Mouse (Mus musculus): ENCODE data around the gene Cyp4a12b. TPM values are rescaled to one million over a fixed set of nuclear protein-coding genes. Genes with fewer than 3 reads are reported as not detected.
"Not testable (repeated sequence)": the region's sequence is repeated elsewhere in the genome, so short reads cannot be mapped to it uniquely, and the experiment has no call there.

Cyp4a12b gene
- polyA plus RNA-seq (2016; fragmentation: Nextera tagmentation; extraction: Ambion mirVana): not detected in 2 replicates

DNA sequence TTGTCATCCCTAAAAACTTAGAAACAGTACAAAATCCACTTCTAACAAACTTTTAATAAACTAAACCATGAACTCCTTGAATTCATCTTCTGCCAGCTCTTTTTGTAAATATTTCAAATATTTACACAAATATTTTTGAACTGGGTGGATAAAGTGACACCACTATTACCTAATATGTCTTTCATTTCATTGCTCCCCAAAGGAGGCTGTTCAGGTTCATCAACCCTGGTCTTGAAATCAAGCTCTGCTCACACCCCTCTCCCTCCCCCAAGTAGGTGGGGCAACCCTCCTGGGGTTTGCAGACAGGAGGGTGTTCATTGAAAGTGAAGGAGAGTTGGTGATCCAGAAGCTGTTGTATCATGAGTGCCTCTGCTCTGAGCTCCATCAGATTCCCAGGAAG lies at the start of gene Cyp4a12b:
TSS of gene Cyp4a12b (plus strand) at position 301 of the 400 bp plus-strand sequence.
- not testable (repeated sequence) for H3K27ac ChIP-seq; H3K36me3 ChIP-seq; H3K27me3 ChIP-seq (ENCODE audit: insufficient read depth, poor library complexity, severe bottlenecking); H3K4me3 ChIP-seq; H3K9me3 ChIP-seq; H3K4me1 ChIP-seq (replicated peaks); DNase-seq (ENCODE audit: low spot score)

- H3K4me3 ChIP-seq; H3K4me1 ChIP-seq (replicated peaks); H3K36me3 ChIP-seq; H3K27ac ChIP-seq; H3K27me3 ChIP-seq (ENCODE audit: insufficient read depth, poor library complexity, severe bottlenecking); H3K9me3 ChIP-seq; DNase-seq (ENCODE audit: low spot score): not testable (repeated sequence)
- WGBS: 87% methylated on average over 3 of the region's 3 CpGs
These were observed 45.8 kb upstream of the Cyp4a12b start for GRCm38 (mm10) chr4:115365624-115366023.

- H3K4me1 ChIP-seq (replicated peaks); H3K27ac ChIP-seq; H3K27me3 ChIP-seq (ENCODE audit: insufficient read depth, poor library complexity, severe bottlenecking); H3K9me3 ChIP-seq; H3K4me3 ChIP-seq; DNase-seq (ENCODE audit: low spot score); H3K36me3 ChIP-seq: not testable (repeated sequence)
These were observed 43.4 kb upstream of the Cyp4a12b start for GRCm38 (mm10) chr4:115368067-115368466.

DNA sequence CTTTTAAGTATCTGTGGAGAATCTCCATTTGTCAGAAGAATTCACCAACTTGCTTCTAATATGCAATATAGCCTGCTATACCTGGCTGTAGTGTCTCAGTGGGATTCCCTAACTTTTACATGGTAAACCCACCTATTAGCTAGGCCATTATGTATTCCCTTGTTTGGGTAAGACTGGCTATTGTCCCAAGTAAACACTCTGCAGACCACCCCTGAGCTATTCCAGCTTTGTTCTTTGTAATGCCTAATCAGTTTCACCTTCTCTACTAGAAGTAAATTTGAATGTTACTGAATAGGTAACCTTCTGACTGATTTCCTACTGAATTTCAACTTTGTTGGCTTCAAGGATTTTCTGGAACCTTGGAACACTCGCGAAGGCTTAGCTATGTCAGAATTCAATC lies 15.2 kb upstream of the Cyp4a12b start:
- not testable (repeated sequence) for H3K9me3 ChIP-seq
- 77% methylated on average over 2 of the region's 2 CpGs for WGBS

DNA sequence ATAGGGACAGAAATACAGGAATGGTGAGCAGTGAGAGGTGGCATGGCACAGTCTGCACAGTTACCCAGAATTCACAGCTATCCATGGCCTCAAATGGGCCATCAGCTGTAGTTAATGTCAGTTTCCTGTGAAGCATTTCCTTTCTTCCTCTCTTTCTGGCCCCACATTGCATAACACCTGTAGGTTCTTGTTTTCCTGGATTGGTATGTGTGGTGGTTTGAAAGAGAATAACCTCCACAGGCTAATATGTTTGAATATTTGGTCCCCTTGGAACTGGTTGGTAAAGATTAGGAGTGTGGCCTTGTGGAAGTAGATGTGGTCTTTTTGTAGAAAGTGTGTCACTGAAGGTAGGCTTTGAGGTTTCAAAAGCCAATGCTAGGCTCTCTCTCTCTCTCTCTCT lies 14.5 kb upstream of the Cyp4a12b start:
- not testable (repeated sequence) for H3K36me3 ChIP-seq; H3K4me1 ChIP-seq (replicated peaks); DNase-seq (ENCODE audit: low spot score); H3K9me3 ChIP-seq; H3K4me3 ChIP-seq; H3K27ac ChIP-seq; H3K27me3 ChIP-seq (ENCODE audit: insufficient read depth, poor library complexity, severe bottlenecking)

More for the DNA sequence above, 15.2 kb upstream of the Cyp4a12b start:
- H3K27me3 ChIP-seq (ENCODE audit: insufficient read depth, poor library complexity, severe bottlenecking); H3K27ac ChIP-seq; H3K4me3 ChIP-seq; H3K4me1 ChIP-seq (replicated peaks); H3K36me3 ChIP-seq; DNase-seq (ENCODE audit: low spot score): not testable (repeated sequence)

DNA sequence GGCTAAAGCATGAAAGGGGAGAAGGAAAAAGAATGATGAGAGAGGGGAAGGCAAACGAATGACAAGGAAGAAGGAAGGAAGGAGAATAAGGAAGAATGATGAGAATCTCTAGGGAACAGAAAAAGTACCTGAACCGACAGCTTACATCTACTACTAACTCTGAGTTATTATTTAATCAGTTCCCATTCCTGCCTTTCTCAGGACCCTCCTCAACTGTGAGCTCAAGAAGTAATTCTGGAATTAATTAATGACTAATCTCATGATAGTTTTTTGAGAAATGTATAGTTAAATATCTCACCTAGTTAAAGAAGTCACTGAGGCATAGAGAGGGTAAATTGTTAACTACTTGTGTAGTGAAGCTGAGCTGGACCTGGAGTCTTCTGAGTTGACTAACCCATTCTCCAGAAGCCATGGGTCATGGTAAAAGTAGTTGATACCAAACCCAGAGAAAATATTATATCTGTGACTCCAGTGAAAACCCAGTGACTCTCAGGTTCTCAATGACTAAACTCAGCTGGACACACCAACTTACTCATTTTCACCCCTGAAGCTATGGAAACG lies 39.2 kb downstream of the Cyp4a12b start:
- WGBS: 67% methylated on average over 3 of the region's 3 CpGs
- no peaks in the 10 kb centered on the region for H3K36me3 ChIP-seq
- no peaks in the 10 kb centered on the region for H3K9me3 ChIP-seq
- H3K4me1 ChIP-seq (replicated peaks): no peaks in the 10 kb centered on the region
- no peak for DNase-seq (ENCODE audit: low spot score)
- no peaks in the 10 kb centered on the region for H3K27me3 ChIP-seq (ENCODE audit: insufficient read depth, poor library complexity, severe bottlenecking)
- H3K27ac ChIP-seq: no peak overlapping the region
- H3K4me3 ChIP-seq: no peak overlapping the region

DNA sequence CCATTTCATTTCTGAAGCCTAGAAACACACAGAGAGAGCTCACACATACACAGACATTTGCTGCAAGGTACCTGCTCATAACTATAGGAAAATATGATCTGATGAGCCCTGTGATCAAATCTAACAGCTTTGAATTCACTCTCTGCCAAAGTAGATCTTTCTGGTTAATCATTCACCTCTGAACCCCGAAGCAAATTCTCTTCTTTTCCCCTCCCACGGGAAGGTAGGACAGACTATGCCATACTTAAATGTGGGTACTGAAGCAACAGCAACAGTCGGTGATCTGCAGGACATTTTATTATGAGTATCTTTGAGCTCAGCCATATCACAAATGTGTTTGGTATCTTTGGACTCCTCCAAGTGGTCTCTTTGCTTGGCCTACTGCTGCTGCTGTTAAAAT lies 40.9 kb downstream of the Cyp4a12b start, which contains the start of gene Cyp4a30b:
TSS of gene Cyp4a30b (plus strand) at position 301 of the 400 bp plus-strand sequence.
- Histone ChIP-seq H3K36me3 (no peaks in the 10 kb centered on the region), H3K27me3 (ENCODE audit: insufficient read depth, poor library complexity, severe bottlenecking) (no peaks in the 10 kb centered on the region), H3K9me3 (no peaks in the 10 kb centered on the region), H3K4me1 (replicated peaks) (no peaks in the 10 kb centered on the region), H3K4me3 (no peak within 1 kb of the TSS), H3K27ac (no peak within 1 kb of the TSS)
- no peak for DNase-seq (ENCODE audit: low spot score)
- 89% methylated on average over 3 of the region's 3 CpGs for WGBS

DNA sequence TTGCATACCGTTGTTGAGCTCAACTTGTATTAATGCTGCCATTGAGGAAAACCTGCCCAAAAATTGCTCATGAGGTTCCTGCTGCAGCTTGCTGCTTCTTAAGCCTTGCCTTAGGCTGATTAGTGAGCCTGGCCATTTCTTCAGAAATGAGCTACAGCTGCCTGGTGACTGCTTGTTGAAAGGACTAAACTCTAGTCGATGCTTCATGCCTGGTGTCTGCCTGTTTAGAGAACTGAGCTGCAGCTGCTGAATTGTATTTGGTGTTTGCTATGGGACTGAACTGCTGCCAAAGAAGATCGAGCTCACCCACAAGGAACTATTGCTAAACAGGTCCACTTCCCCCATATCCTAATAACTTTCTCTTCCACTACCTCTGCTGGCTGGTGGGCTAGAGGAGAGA lies 62.2 kb downstream of the Cyp4a12b start:
- not testable (repeated sequence) for H3K27me3 ChIP-seq (ENCODE audit: insufficient read depth, poor library complexity, severe bottlenecking); H3K27ac ChIP-seq; H3K4me3 ChIP-seq; H3K9me3 ChIP-seq; H3K4me1 ChIP-seq (replicated peaks); DNase-seq (ENCODE audit: low spot score); H3K36me3 ChIP-seq
- WGBS: 83% methylated on average over 3 of the region's 3 CpGs

- H3K36me3 ChIP-seq; H3K9me3 ChIP-seq; H3K4me3 ChIP-seq; DNase-seq (ENCODE audit: low spot score); H3K27ac ChIP-seq; H3K4me1 ChIP-seq (replicated peaks); H3K27me3 ChIP-seq (ENCODE audit: insufficient read depth, poor library complexity, severe bottlenecking): not testable (repeated sequence)
These were observed 64.6 kb downstream of the Cyp4a12b start for GRCm38 (mm10) chr4:115476051-115476450.

DNA sequence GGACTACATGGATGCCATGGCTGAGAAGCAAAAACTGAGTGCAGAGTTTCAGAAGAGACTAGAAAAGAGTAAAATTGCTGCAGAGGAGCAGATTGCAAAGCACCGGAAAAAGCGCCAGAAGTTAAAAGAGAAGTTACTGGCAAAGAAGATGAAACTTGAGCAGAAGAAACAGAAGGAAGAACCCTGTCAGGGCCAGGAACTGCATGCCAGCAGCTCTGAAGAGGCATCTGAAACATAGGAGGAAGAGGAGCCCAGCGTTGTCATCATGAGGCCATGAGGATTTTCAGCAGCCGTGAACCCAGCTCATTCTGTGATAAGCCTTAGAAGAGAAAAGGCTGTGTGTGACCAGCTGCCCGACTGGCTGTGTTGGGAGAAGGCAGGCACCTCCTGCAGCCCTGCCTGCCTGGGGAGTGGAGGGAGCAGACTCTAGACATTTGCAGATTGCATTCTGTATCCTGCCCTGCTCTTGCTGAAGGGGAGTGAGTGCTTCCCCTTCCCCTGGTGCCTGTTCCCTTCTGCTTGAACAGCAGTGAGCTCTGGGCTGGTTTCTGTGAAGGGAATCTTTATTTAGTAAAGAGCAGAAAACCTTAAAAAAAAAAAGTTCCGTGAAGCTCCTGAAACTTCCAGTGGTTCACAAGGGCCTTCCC lies 69.7 kb downstream of the Cyp4a12b start:
- no peaks in the 10 kb centered on the region for H3K9me3 ChIP-seq
- WGBS: 76% methylated on average over 6 of the region's 6 CpGs
- no peaks in the 10 kb centered on the region for H3K4me1 ChIP-seq (replicated peaks)
- no peak for DNase-seq (ENCODE audit: low spot score)
- no peak overlapping the region for H3K27ac ChIP-seq
- no peak overlapping the region for H3K4me3 ChIP-seq
- no peaks in the 10 kb centered on the region for H3K27me3 ChIP-seq (ENCODE audit: insufficient read depth, poor library complexity, severe bottlenecking)
- H3K36me3 ChIP-seq: no peaks in the 10 kb centered on the region

Other genes with a start within 250 kb of the Cyp4a12b start
- not detected in 2 replicates for gene Cyp4a29, start 169.5 kb upstream of the Cyp4a12b start, polyA plus RNA-seq (2016; fragmentation: Nextera tagmentation; extraction: Ambion mirVana)
- not detected in 2 replicates for gene Cyp4a12a, start 112.6 kb upstream of the Cyp4a12b start, polyA plus RNA-seq (2016; fragmentation: Nextera tagmentation; extraction: Ambion mirVana)
- gene Cyp4a30b, start 41.0 kb downstream of the Cyp4a12b start, polyA plus RNA-seq (2016; fragmentation: Nextera tagmentation; extraction: Ambion mirVana): not detected in 2 replicates
- gene Cyp4a14, start 84.5 kb downstream of the Cyp4a12b start, polyA plus RNA-seq (2016; fragmentation: Nextera tagmentation; extraction: Ambion mirVana): not detected in 2 replicates
- gene Cyp4a10, start 106.6 kb downstream of the Cyp4a12b start, polyA plus RNA-seq (2016; fragmentation: Nextera tagmentation; extraction: Ambion mirVana): not detected in 2 replicates
- gene Cyp4a31, start 152.0 kb downstream of the Cyp4a12b start, polyA plus RNA-seq (2016; fragmentation: Nextera tagmentation; extraction: Ambion mirVana): not detected in 2 replicates
- gene Cyp4a32, start 189.3 kb downstream of the Cyp4a12b start, polyA plus RNA-seq (2016; fragmentation: Nextera tagmentation; extraction: Ambion mirVana): not detected in 2 replicates
- gene Cyp4b1, start 236.1 kb downstream of the Cyp4a12b start, polyA plus RNA-seq (2016; fragmentation: Nextera tagmentation; extraction: Ambion mirVana): 0.35 TPM in 1 of 2 replicates, not detected in the other

All from hindbrain, embryonic 10.5 days (tissue).